Mouse (Mus musculus) limb, embryonic 12.5 days (tissue): Measurements from ENCODE around the gene Uhrf1bp1l. TPM values are rescaled to one million over a fixed set of nuclear protein-coding genes. Genes with fewer than 3 reads are reported as not detected.

Source experiments
- ATAC-seq: fragments of 200-750 bp; cut with Nextera tagmentation; 2 replicates; pipeline ENCODE4 v1.8.0; 2017; ENCODE audit warnings: low read depth, moderate TSS enrichment; ENCODE audit not compliant: insufficient number of reproducible peaks, insufficient read depth, low FRiP score, low TSS enrichment
- H3K27ac ChIP-seq: fragments of 300-500 bp; sonication (generic); 2 replicates; pipeline ENCODE4 v1.5.1; 2016; ENCODE audit warnings: mild to moderate bottlenecking, moderate library complexity
- H3K27me3 ChIP-seq: fragments of 300-500 bp; sonication (generic); 2 replicates; pipeline ENCODE4 v1.6.1; 2016; ENCODE audit warnings: mild to moderate bottlenecking, moderate library complexity
- H3K36me3 ChIP-seq: fragments of 300-500 bp; sonication (generic); 2 replicates; pipeline ENCODE4 v1.6.1; 2016; ENCODE audit warnings: mild to moderate bottlenecking, moderate library complexity
- H3K4me1 ChIP-seq: fragments of 300-500 bp; sonication (generic); replicated peaks from 2 replicates; pipeline ENCODE4 v1.6.1; 2016
- H3K4me2 ChIP-seq: fragments of 300-500 bp; sonication (generic); 2 replicates; pipeline ENCODE4 v1.6.1; 2016; ENCODE audit warnings: mild to moderate bottlenecking, moderate library complexity
- H3K4me3 ChIP-seq: fragments of 300-500 bp; sonication (generic); replicated peaks from 2 replicates; pipeline ENCODE4 v1.5.1; 2016; ENCODE audit warnings: mild to moderate bottlenecking
- H3K9ac ChIP-seq: fragments of 300-500 bp; sonication (generic); replicated peaks from 2 replicates; pipeline ENCODE4 v1.6.1; 2016; ENCODE audit warnings: mild to moderate bottlenecking, moderate library complexity
- H3K9me3 ChIP-seq: fragments of 300-500 bp; sonication (generic); 2 replicates; pipeline ENCODE4 v1.6.1; 2016; ENCODE audit warnings: mild to moderate bottlenecking, moderate library complexity
- WGBS: fragments of 180-500 bp; shearing (Covaris S2); methylation state at CpG from one replicate; pipeline ENCODE4 v1.1.7; 2016; 5-methylcytosine and 5-hydroxymethylcytosine counted together
- polyA plus RNA-seq: library from polyadenylated mRNA; unstranded; fragments of >200 nt; fragmentation: Nextera tagmentation; extraction: Ambion mirVana; gene quantifications from 2 replicates; pipeline ENCODE4 v1.2.1, GENCODE M21; 2016

The Uhrf1bp1l gene
- polyA plus RNA-seq, 1 experiment from 2014 or later = 29.5 TPM

DNA sequence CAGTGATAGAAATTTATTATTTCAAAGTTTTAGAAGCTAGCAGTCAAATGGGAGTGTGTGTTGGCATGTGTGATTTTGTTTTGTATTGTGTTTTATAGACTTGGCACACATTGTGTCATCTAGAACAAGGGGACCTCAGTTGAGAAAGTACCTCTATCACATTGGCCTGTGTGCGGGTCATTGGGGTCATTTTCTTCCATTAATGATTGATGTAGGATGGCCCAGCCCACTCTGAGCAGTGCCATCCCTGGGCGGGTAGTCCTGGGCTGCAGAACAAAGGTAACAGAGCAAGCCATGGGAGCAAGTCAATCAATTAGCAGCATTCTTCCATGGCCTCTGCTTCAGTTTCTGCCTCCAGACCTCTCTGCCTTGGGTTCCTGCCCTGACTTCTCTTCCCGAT lies 94.0 kb downstream of the Uhrf1bp1l start:
- no peak overlapping the region for H3K4me3 ChIP-seq
- no peaks in the 10 kb centered on the region for H3K36me3 ChIP-seq
- no peak overlapping the region for H3K27ac ChIP-seq
- 85% methylated on average over 3 of the region's 3 CpGs for WGBS
- no peak overlapping the region for H3K4me2 ChIP-seq
- no peak overlapping the region for H3K9ac ChIP-seq
- no peaks in the 10 kb centered on the region for H3K9me3 ChIP-seq
- no peaks in the 10 kb centered on the region for H3K27me3 ChIP-seq
- no peaks in the 10 kb centered on the region for H3K4me1 ChIP-seq
- ATAC-seq = no peak

DNA sequence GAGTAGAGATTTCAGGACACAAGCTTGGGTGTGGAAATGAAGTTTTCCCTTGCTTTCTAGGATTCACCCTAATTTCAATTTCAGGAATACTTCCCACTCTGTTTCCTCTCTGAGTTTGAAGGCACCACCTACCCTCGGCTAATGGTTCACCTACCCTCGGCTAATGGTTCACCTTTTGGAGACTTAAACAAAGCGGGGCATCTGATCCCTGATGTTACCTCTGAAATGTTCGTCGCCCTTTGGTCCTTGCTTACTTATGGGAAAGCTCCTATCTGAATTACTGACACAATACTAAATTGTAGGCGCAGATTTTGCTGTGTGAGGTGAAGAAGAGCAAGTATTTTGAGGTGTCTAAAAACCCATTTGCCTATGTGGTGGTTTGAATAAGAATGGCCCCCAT lies 106.2 kb downstream of the Uhrf1bp1l start:
- H3K27ac ChIP-seq = no peak overlapping the region
- H3K36me3 ChIP-seq = no peaks in the 10 kb centered on the region
- H3K4me1 ChIP-seq = no peaks in the 10 kb centered on the region
- no peak overlapping the region for H3K9ac ChIP-seq
- no peak for ATAC-seq
- H3K27me3 ChIP-seq = no peaks in the 10 kb centered on the region
- H3K9me3 ChIP-seq = peaks cover under 1% of the 10 kb centered on the region; the same call in 1 of the 2 replicates
- no peak overlapping the region for H3K4me2 ChIP-seq
- H3K4me3 ChIP-seq = no peak overlapping the region
- 91% methylated on average over 6 of the region's 6 CpGs for WGBS

- no peaks in the 10 kb centered on the region for H3K27me3 ChIP-seq
- H3K4me3 ChIP-seq = no peak overlapping the region
- 57% methylated on average over 5 of the region's 5 CpGs for WGBS
- H3K4me1 ChIP-seq = no peaks in the 10 kb centered on the region
- no peak overlapping the region for H3K27ac ChIP-seq
- H3K36me3 ChIP-seq = no peaks in the 10 kb centered on the region
- no peak for ATAC-seq
- H3K9me3 ChIP-seq = no peaks in the 10 kb centered on the region
- H3K9ac ChIP-seq = no peak overlapping the region
- no peak overlapping the region for H3K4me2 ChIP-seq
Measured at GRCm38 (mm10) chr10:89855251-89855875, 110.6 kb downstream of the Uhrf1bp1l start.

DNA sequence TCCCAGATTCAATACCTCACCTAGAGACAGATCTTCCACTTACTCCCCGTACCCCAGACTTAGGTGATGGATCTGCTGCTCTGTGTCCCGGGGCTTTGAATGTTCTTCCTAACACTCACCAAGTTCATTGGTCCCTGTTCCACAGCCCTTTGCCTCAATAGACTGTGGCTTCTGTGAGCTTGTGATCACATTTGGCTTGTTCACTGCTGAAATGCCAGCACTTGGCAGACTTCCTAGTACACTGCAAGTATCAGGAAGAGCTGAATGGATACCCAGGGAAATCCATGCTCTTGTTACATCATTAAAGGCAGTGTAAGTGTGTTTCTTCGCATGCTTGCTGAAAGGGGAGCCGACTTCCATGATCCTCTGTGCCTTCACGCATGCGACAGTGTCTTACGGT lies 111.5 kb downstream of the Uhrf1bp1l start:
- ATAC-seq = no peak
- Histone ChIP-seq H3K36me3 (no peaks in the 10 kb centered on the region), H3K9ac (no peak overlapping the region), H3K27ac (no peak overlapping the region), H3K4me3 (no peak overlapping the region), H3K9me3 (no peaks in the 10 kb centered on the region), H3K4me2 (no peak overlapping the region), H3K27me3 (no peaks in the 10 kb centered on the region), H3K4me1 (no peaks in the 10 kb centered on the region)
- WGBS = 94% methylated on average over 7 of the region's 7 CpGs

GRCm38 (mm10) chr10:89868211-89868610 lies 123.4 kb downstream of the Uhrf1bp1l start:
- Histone ChIP-seq H3K4me1 (no peaks in the 10 kb centered on the region), H3K4me2 (no peak overlapping the region), H3K36me3 (no peaks in the 10 kb centered on the region), H3K9me3 (no peaks in the 10 kb centered on the region), H3K9ac (no peak overlapping the region), H3K27ac (no peak overlapping the region), H3K4me3 (no peak overlapping the region), H3K27me3 (peaks cover 14% of the 10 kb centered on the region)
- WGBS = 86% methylated on average over 4 of the region's 4 CpGs
- no peak for ATAC-seq

- H3K27me3 ChIP-seq = peaks cover 20% of the 10 kb centered on the region
- H3K4me3 ChIP-seq = no peak overlapping the region
- H3K36me3 ChIP-seq = no peaks in the 10 kb centered on the region
- no peaks in the 10 kb centered on the region for H3K9me3 ChIP-seq
- peaks cover 3% of the 10 kb centered on the region for H3K4me1 ChIP-seq
- ATAC-seq = no peak
- no peak overlapping the region for H3K4me2 ChIP-seq
- no peak overlapping the region for H3K9ac ChIP-seq
- H3K27ac ChIP-seq = no peak overlapping the region
- WGBS = 74% methylated on average over 3 of the region's 3 CpGs
Measured at GRCm38 (mm10) chr10:89868836-89869235, 124.0 kb downstream of the Uhrf1bp1l start.

Other genes starting within 250 kb of the Uhrf1bp1l start
- gene Nr1h4, start 211.4 kb upstream of the Uhrf1bp1l start, polyA plus RNA-seq = not detected in 2 replicates
- not detected in 2 replicates for gene Slc17a8, start 123.7 kb upstream of the Uhrf1bp1l start, polyA plus RNA-seq
- 9.2 and 9.7 TPM in 2 replicates for gene Scyl2, start 58.7 kb upstream of the Uhrf1bp1l start, polyA plus RNA-seq
- gene Actr6, start 12.7 kb upstream of the Uhrf1bp1l start, polyA plus RNA-seq = 37.8 and 40.7 TPM in 2 replicates
- gene Anks1b, start 128.5 kb downstream of the Uhrf1bp1l start, polyA plus RNA-seq = 1.4 and 1.8 TPM in 2 replicates